Mouse (Mus musculus): Measurements from ENCODE around the gene Mycl. TPM values are rescaled to one million over a fixed set of nuclear protein-coding genes. Genes with fewer than 3 reads are reported as not detected.
A peak's percentile ranks its signal among the peaks of the same experiment; 100 is the strongest.

Mycl gene
- 2.6 and 4.0 TPM in 2 replicates for total RNA-seq (2015)
- total RNA-seq (2017), result 0.81 and 3.3 TPM in 2 replicates

DNA sequence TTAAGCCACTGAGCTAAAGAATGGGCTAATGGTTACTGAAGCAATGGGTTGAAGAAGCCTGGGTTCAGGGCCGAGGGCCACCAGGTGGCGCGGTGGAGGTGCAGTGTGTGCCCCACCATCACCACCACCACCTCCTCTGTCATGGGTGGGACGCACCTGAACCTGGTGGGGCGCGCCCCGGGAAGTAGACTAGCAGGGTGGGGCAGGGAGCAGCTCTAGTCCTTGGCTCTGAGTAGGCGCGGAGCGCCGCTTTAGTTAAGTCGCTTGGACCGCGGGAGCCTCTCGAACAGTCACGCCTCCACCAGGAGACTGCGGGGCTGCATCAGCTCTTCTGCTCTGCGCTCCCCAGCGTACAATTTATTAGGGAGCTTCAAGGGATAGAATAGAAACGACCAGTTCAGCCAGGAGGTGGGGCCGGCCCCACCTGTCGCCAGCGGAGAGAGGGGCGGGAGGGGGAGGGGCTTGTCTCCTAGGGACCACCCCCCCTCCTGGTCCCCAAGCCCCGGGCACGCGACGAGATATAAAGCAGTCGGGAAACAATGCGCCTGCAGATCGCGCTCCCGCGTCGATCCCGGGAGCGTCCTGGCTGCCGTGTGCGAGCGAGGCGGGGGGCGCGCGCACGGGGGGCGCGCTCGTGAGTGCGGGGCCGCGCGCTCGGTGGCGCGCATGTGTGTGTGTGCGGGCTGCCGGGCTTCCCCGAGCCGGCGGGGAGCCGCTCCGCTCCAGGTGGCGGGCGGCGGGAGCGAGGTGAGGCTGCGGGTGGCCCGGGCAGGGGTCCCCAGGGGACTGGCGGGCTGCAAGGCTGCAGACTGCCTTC lies at the start of gene Mycl:
Gene Mycl, plus strand, starts transcription at position 249 of the 817 bp plus-strand sequence.
- peak; percentile 85 for ATAC-seq (ENCODE audit: poor library complexity, severe bottlenecking)

DNA sequence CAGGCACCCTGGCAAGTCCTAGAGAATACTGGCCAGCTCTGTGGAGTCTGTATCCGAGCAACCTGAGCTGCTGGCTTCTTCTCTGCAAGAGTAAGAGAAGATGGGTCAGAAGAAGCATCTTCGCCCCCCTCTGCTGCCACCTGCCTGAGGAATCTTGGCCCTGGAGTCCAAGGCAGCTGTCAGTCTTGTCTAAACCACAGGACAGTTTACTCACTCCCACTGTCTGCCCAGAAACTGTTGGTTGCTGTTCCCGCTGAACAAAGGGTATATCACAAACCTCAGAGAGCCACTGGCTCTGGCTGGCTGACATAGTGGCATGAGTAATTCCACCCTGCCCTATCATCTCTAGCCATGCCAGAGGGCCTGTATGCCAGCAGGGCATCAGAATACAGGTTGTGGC lies 48.2 kb upstream of the Mycl start:
- no peak for ATAC-seq (ENCODE audit: poor library complexity, severe bottlenecking)

DNA sequence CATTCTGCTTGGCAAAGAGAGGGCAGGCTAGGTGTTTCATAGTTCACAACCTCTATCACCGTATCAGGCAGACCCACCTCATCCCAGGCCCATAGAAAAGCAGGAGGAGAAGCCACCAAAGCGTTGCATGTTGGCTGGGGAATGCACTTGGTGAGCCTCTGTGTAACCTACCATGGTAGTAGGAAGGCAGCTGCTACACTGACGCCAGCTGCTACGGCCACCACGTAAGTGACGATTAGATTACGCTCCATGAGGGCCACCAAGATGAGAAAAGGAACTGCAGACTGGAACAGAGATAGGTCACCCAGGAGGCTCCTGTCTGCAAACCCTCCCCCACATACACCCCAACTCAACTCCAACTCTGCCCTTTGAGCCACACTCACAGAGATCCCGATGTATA lies 46.4 kb upstream of the Mycl start:
- no peak for ATAC-seq (ENCODE audit: poor library complexity, severe bottlenecking)

DNA sequence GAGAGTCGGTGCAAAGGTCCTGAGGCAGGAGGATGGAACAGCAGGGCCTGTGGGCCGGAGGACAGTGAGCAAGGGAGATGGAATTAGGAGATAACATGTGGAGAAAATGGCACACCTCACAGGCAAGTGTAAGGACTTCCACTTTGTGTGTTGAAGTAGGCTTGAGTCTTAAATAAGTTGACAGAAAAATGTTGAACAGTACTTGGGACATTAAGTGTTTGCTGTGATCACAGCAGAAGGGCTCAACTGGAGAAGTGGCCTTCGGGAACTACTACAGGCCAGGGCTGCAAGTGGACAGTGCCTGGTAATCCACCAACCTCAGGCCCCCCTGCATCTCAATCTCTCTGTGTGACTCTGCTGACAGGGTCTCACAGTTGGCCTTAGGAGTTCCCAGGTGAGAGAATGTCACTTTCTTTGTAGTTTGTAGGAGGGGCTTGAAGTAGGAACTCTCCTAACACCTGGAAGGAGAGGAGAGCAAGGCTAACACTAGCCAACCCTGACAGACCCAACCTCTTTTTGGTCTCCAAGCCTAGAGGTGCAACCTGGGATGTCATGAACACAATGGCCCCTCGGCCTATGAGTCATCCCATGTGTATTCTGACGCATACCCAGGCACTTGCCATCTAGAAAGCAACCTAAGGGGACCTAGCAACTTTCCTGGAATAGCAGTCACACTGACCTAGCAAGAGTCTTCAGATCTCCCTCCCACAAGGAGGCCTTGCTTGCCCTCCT lies 40.6 kb upstream of the Mycl start:
- ATAC-seq (ENCODE audit: poor library complexity, severe bottlenecking), result no peak

DNA sequence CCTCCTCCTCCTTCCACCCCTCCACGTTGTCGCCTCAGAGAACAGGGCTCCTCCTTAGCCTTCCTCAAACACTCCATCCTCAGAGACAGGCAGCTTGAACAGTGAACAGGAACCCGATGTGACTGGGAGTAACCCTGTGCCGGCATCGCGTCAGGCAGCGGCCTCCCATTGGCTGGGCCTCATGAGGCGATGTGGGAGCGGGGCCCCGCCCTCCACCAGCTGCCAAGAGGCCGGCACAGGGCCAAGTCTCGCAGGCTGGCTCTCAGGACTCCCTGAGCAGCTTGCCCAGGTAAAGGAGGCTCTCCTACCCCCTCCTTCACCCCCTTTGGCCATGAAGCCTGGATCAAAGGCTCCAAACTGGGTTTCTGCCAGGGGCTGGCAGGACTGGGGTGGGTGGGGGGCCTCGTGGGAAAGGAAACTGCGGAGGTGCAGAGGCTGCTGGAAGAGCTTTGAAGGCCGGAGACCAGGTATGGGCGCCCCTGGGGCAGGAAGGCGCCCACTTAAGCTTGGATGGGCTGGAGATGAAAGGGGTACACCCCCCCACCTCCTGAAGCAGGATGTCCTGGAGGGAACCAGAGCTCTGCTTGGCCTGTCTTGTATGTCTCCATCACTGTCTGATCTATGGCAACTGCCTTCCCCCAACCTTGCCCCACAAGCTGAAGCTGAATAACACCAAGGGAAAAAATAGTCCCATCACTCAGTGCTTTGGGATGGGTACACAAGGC lies 39.9 kb upstream of the Mycl start:
- ATAC-seq (ENCODE audit: poor library complexity, severe bottlenecking), result peak; percentile 91

DNA sequence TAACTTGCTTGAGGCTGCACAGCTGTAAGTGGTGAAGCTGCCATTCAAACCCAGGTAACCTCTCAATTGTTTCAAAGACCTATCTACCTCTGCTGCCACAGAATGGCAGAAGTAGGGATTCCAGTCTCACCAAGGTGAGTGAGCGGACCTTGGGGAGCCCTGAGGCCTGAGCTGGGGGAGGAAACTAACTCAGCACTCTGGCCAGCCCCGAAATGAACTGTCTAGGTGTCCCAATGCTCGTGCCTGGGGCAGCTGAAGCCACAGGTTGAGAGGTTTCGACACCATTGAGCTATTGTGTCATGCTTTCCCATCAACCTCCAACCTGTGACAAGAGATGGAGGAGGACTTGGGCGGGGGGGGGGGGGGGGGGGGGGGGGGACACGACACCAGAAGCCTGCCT lies 39.2 kb upstream of the Mycl start:
- ATAC-seq (ENCODE audit: poor library complexity, severe bottlenecking), result peak; percentile 31

DNA sequence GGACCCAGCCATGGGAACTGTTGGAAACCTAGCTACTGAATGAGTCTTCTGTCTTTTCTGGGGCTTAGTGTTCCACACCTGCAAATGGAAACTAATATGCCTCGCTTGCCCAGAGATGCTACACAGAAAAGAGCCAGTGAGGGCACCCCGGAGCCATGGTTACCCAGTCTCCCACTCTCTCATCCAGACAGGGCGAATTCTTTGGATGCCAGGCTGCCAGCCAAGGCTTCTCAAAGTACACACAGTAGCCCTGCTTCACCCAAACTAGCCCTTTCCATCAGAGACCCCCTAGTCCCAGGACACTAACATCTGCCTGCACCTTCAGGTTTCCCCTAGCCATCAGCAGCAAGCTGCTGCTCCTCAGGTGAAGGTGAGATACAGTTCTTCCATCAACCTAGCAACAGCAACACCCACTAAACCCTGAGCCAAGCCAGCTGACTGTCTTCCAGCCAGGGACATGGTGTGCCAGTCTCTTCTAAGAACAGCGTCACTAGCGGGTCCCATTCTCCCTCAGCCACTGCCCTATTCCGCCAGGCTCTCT lies 36.9 kb upstream of the Mycl start:
- no peak for ATAC-seq (ENCODE audit: poor library complexity, severe bottlenecking)

DNA sequence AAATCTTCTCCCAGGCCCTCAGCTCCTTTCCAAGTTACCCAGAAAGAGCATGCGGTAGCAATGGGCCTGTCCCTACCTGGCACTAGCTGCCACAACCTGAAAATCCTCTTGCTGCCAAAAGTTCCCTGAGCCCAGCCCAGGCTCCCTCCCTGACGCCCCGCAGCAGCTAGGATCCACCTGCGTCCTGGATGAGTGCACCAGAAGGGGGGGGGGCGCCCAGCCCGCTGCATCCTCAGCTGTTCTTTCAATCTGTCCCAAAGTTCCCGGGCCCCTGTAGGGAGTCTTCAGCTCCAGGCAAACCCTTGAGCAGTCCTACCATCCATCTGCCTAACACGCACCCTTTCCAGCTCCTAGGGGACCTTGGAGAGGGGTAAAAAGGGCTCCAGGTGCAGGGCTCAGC lies 35.6 kb upstream of the Mycl start:
- ATAC-seq (ENCODE audit: poor library complexity, severe bottlenecking), result no peak

DNA sequence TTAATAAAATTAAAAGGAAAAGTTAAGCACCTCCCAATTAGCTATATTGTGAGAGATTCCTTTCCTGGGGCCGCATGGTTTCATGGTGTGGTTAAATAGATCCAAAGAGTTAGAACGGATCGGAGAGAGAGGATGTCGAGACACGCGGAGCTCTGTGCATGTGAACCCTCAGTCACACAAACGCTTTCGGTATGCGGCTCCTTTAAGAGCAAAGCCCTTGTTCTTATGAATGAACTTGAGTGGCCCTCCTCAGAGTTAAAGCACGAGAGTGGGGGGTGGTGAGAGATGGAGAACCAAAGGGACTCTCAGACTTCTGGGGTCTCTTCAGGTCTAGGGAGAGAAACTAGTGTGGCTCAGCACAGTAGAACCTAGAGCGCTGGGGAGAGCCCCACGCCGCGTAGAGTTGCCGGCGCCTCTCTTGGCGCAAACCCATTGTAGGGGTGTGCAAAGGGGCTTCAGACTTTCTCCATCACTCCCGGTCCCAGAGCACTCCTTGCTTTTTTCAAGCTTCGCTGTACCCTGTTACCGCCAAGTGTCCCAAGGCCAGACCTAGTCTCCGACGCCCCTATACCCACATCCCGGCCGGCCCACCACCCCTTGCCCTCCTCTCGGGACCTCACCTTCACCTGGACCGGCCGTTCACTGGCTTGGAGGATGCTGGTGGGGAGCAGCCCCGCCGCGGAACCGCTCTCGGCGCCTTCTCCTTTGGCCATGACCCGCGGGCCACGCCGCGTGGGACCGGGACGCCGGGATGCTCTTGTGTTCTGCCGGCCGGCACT lies 34.9 kb upstream of the Mycl start:
- peak; percentile 31 for ATAC-seq (ENCODE audit: poor library complexity, severe bottlenecking)

DNA sequence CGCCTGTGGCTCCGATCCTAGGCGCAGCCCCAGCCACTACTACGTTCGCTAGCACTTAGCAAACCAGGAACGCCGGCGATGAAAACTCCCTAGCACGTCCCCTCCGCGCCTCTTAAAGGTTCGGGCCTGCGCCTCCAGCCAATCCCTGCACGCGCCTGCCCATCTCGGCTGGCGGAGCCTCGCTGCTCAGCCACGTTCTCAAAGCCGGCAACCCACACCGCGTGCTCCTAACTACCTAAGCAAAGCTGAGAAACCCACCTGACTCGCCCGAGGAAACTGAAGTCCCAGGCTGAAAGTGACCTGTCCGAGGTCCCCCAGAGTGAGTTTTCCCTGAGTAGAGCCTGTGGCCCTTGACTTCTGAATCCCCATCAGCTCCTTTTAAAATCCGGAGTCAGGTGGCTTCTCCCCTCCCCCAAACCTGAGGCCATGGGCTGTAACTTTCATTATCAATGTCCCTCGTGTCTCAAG lies 34.3 kb upstream of the Mycl start, which contains the start of gene Mfsd2a:
Gene Mfsd2a, minus strand, starts transcription at position 89 of the 468 bp plus-strand sequence.
- ATAC-seq (ENCODE audit: poor library complexity, severe bottlenecking), result peak; percentile 46

DNA sequence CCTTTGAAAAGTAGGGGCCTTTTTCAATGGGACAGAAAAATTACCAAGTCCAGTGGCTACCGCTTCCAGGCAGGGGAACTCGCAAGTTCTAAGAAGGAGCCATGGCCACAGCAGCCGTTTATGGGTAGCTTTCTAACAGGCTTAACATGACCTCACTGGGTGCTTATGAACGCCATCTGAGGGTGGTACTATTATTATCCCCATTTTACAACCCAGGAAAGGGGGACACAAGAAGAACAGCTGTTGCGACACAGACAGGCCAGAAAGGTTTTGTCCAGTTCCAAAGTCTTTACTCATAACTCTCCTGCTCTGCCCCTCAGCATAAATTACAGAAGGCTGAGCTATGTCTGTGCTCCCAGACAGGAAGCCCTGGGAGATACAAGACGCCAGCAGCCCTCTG lies 33.9 kb upstream of the Mycl start:
- ATAC-seq (ENCODE audit: poor library complexity, severe bottlenecking), result no peak

DNA sequence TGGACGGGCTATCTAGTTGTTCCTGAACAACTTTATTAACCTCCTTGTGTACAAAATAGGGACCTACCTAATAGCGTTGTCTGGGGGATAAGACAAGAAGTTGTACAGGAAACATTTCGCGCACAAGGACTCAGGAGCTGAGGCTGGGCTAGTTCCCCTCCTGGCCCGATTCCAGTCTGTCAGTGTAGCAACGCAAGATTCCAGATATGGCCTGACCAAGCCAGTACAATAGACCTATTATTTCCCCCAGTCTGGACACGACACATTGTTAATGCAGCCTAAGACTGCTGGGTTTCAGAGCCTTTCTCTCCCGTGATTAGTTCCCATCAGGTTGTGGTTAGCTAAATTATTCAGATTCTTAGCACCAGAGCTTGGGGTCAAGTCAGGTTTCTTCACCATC lies 32.7 kb upstream of the Mycl start:
- ATAC-seq (ENCODE audit: poor library complexity, severe bottlenecking), result no peak

DNA sequence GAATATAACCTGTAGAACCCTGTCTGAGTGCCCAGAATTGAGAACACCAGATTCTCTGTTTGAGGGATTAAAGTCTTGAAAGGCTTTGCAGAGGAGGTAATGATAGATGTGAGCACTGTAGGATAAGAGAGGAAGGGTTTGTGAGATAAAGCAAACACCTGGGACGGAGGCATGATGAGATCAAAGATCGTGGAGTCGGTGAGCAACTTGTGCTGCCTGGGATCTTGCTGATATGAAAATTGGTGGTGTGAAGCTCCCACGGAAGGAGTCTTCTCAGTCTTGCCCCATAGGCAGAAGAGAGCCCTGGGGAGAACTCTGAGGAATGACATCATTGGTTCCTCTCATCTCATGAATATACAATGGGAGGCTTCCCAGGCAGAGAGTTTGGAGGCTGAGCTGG lies 27.3 kb upstream of the Mycl start:
- ATAC-seq (ENCODE audit: poor library complexity, severe bottlenecking), result no peak

DNA sequence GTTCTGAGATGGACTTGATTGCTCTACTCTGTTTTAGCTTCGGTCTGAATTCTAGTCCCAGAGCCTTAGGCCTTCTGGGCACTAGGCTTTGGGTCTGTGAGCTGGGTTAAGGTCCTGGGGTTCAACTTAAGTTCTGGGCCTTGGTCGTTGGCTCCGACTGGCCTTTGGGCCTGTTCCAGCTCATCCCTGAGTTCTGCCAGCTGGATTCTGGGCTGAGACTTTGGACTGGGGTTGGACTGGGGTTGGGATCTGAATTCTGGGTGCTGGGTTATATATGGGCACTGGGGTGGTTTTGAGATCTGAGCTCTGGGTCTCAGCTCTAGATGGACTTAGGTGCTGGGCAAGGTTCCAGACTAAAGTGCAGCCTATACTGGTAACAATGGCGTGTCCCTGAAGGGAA lies 24.3 kb upstream of the Mycl start:
- ATAC-seq (ENCODE audit: poor library complexity, severe bottlenecking), result no peak

DNA sequence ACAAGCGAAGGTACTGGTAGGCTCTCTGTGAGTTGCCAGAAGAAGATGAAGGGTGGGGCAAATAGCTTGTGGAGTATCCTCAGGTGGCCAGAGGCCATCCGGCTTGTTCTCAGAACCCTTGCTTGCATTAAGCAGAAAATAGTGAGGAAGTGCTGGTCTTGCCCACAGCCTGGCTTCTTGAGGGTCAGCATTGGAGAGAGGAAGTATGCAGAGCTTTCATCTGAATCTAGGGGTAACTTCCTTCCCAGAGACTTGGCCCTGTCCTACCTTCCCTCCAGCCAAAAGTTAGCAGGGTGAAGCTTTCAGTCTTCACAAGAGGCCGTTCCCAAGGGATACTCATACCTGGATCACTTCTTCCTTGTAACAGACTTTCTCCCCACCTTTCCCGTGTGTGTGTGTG lies 23.8 kb upstream of the Mycl start:
- peak; percentile 67 for ATAC-seq (ENCODE audit: poor library complexity, severe bottlenecking)

DNA sequence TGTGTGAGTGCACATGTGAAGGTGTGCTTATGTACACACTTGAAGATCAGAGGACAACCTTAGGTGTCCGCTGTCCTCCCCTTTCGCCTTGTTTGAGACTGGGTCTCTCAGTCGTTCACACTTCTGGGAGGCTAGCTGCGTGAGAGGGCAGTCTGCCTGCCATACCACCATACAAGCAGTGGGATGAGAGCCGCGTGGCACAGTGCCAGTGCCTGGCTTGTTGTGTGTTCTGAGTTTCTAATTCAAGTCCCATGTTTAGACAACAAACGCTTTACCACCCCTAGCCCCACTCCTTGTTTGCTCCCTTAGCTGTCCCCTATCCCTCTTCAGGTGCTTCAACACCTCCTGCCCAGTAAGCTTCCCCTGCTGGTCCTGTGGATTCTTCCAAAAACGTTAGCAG lies 23.4 kb upstream of the Mycl start:
- no peak for ATAC-seq (ENCODE audit: poor library complexity, severe bottlenecking)

DNA sequence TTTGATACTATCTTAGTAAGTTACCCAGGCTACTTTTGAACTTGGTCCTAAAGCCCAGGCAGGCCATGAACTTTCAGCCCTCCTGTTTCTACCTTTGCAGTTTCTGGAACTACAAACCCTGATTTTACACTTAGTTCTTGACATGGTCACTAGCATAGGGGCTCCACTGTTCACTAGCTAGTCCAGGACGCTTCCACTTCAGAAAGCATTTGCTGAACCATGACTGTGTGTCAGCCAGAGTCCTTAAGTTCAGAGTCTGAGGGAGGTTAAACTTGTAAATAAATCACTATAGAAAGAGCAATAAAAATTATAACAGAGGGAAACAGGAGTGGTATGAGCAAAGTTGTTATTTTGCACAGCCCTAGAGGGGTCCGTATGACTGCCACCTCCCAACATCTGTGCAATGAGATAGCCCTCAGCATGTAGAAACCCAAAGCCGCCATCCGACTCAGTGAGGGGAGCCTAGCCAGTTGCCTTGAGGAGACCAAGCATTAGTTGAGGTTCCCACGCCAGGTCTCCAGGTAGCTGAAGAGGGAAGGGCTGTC lies 20.4 kb upstream of the Mycl start:
- no peak for ATAC-seq (ENCODE audit: poor library complexity, severe bottlenecking)

DNA sequence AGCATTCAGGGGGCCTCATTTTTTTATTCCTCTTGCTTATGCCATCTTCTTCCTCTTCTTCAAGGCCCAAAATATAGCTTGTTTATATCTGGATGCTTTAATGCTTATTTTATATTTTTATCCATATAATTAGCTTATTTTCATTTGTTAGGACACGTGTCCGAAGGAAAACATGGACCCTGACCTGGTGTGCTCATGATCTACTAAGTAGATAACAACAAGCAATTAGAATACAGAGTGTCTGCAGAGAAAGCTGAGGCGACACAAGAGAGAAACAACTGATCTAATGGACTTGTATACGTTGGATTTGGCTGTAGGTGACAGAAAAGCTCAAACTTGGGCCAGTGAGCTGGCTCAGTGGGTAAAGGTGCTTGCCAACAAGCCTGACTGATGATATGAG lies 18.6 kb upstream of the Mycl start:
- ATAC-seq (ENCODE audit: poor library complexity, severe bottlenecking), result no peak

DNA sequence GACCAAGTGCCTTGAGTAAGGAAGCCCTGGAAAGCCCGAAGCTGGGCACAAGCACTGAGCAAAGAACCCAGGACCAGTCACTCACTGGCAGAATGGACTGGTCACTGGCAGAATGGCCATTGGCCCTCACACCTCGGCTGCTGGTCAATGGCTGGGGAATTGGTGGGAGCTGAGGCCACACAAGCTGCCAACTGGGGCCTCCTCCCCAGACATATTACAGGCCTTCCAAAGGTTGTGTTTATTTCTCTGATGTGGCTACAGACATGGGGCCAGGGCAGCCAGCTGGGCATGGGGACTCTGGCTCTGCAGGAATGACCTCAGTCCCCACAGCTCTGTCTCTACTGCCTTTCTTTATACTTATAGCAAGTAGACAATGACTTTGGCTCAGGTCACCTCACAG lies 16.6 kb upstream of the Mycl start:
- no peak for ATAC-seq (ENCODE audit: poor library complexity, severe bottlenecking)

DNA sequence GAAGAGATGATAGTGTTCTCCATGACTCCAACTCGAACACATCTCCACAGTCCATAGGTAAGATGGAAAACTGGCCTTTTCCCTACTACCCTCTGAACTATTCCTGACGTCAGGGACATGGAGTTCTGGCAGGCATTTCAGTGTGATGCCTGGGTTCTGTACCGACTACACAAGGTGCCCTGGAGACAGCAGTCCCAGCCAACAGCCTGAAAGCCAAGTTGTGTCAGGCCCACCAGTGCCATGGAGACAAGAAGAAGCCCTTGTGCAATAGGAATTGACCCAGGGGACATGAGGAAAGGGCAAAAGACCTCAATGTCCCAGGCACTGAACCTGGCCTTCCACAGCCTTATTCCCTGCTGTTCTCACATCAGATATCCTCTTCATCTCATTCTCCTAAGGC lies 15.6 kb upstream of the Mycl start:
- no peak for ATAC-seq (ENCODE audit: poor library complexity, severe bottlenecking)

Measured in megakaryocyte, adult 5-6 weeks (primary cell).